Mouse (Mus musculus) kidney, postnatal 10 days (tissue): ENCODE results near the gene Il5.
A peak's percentile ranks its signal among the peaks of the same experiment; 100 is the strongest.

ENCODE experiments used
- DNase-seq: peaks from one replicate; pipeline ENCODE4 v3.0.0; 2021; ENCODE audit warnings: mixed read lengths

Gene Il5

GRCm38 (mm10) chr11:53745260-53745659 is 24.7 kb downstream of the Il5 start:
- DNase-seq = no peak

DNA sequence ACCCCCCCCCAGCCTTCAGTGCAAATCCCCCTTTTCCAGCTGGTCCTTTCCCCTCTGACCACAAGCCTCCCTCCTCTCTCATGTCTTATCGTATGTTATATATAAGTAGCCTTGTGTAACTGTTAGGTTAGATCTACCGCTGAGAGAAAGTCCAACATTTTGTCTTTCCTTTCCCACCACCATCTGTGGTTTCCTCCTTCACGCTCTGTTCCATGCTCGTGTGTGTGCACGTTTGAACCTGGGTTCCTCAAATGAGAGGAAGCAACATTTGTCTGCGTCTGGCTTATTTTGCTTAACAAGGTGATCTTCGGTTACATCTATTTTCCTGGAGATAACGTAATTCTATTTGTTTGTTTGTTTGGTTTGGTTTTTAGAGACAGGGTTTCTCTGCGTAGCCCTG is 27.4 kb downstream of the Il5 start:
- no peak for DNase-seq

- DNase-seq = no peak
Measured at GRCm38 (mm10) chr11:53748614-53749013, 28.0 kb downstream of the Il5 start.

- DNase-seq = no peak
Measured at GRCm38 (mm10) chr11:53749306-53749705, 28.7 kb downstream of the Il5 start.

GRCm38 (mm10) chr11:53749716-53750352 is 29.2 kb downstream of the Il5 start:
- DNase-seq = no peak

DNA sequence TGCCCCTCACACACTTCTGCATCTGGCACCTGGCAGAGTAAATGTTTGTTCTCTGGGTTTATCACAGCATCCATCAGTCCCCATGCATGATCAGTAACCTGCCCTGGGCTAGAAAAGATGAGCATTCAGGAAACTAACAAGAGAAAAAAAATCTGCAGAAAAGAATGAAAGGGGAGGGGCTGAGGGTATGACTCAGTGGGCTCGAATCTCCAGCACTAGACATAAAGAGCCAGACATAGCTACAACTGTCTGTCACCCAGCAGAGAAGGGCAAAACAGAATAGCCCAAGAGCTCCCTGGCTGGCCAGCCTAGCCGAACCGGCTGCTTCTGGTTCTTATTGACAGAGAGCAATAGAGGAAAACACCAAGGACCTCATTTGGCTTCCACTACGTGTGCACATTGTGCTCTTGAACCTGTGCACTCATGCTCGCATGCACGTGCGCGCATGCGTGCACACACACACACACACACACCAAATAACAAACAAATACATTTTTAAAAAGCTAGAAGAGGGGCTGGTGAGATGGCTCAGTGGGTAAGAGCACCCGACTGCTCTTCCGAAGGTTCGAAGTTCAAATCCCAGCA is 34.5 kb downstream of the Il5 start:
- no peak for DNase-seq

DNA sequence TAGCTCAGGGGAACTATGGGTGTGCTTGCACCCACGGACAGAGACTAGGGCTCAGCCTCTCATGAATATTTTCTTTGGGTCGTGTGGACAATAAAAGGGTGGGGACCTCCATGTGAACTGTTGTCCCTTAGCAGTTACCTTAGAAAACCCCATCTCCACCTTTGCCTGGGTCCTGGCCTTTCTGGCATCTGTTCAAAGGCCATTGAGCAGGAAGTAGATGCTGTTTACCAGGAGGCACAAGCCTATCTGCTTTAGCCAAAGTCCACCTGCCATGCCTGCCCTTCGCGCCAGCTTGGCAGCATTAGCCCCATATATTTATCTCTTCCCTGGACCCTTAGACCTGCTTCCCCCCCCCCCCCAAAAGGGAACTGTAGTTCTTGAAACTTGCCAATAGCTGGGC is 37.0 kb downstream of the Il5 start:
- DNase-seq = peak; percentile 25

- peak; percentile 16 for DNase-seq
Measured at GRCm38 (mm10) chr11:53758033-53758432, 37.4 kb downstream of the Il5 start.

DNA sequence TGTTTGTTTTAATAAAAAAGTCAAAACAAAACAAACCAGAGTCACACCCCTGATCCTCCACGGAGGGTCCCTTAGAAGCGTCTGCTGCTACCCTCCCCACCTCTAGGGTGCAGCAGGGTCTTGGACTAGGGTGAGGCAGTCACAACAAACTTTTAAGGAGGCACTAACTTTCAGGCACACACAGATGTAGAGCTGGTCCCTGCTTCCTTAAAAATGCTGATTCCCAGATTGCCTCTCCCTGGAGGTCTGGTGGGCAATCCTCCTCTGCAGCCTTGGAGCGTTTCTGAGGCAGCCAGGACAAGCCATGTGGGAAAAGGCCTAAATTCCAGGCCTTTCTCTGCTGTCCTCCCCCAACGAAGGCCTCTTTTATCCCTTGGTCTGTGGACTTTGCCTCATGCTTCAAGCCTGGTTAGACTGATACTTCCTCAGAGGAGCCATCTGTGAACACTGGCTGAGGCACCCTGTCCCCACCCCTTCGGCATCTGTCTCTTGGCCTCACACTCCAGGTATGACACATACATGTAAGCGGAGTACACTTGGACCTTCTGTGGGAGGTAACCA is 38.3 kb downstream of the Il5 start:
- peak; percentile 53 for DNase-seq

DNA sequence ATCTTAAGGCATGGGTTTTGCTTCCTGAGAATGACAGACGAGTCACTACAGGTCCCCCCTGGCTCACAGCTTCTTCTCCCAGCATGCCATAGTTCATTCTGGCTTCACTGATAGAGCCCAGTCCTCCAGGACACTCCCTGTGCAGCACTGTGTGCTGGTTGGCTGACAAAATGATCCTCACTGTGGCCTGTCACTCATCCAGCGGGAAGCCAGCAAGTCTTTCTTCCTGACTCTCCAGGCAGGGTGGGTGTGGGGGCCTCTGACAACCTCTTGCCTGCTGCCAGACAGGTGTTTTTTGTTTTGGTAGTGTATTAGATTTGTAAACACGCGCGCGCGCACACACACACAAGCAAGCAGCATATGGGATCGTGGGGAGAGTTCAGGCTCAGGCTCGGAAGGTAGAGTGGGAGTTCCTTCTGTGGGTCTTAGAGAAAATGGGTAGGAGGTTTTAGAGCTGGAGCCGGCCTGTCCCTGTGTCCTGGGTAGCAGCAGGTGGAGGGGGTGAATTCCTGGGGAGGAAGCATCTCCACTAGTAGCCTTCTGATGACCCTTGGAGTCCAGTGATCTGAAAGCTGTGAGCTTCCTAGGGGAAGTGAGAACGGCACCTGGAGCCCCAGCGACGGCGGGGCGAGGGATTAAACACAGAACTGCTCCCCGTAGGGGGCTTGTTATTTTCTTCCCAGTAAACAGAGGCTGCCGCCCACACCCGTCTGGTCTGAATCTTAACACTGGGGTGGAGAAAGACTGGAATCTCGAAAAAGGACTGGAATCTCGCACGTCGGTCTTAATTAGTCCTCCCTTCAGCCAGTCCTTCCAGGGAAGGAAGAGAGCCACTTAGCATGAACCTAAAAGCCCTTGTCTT is 39.2 kb downstream of the Il5 start:
- DNase-seq = peak; percentile 32

DNA sequence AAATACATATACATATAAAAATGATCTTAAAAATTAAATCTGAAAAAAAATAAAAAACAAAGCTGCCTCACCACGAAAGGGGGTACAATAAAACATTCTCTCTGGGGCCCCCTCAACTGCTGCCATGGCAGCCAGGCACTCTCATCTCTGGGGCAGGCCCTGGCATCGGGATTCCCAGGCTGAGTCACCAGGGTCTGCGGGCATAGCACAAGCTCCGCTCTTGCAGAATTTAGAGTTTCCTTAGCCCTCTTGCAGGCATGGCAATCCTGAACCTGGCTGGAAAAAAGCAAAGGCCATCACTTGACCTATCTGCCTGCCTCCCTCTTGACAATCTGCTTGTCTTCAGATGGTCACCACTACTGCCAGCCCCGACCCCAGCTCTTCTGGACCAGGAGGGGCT is 40.7 kb downstream of the Il5 start:
- no peak for DNase-seq

GRCm38 (mm10) chr11:53761822-53762221 is 41.2 kb downstream of the Il5 start:
- DNase-seq = peak; percentile 93

DNA sequence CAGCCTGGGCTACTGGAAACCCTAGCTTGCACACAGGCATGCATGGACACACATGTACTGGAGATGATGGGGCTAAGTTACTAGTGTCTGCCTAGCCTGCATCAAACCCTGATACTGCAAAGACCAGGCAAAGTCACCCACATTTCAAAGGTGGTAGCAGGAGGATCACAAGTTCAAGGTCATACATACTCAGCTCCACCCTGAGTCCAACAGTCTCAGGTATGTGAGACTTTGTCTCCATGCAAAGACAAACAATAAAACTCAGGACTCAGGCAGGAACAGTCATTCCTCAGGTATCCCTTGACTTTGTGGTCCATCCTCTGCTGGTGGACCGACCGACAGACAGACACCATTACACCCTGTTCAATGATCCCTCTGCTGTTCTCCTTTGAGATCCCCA is 41.8 kb downstream of the Il5 start:
- DNase-seq = no peak

DNA sequence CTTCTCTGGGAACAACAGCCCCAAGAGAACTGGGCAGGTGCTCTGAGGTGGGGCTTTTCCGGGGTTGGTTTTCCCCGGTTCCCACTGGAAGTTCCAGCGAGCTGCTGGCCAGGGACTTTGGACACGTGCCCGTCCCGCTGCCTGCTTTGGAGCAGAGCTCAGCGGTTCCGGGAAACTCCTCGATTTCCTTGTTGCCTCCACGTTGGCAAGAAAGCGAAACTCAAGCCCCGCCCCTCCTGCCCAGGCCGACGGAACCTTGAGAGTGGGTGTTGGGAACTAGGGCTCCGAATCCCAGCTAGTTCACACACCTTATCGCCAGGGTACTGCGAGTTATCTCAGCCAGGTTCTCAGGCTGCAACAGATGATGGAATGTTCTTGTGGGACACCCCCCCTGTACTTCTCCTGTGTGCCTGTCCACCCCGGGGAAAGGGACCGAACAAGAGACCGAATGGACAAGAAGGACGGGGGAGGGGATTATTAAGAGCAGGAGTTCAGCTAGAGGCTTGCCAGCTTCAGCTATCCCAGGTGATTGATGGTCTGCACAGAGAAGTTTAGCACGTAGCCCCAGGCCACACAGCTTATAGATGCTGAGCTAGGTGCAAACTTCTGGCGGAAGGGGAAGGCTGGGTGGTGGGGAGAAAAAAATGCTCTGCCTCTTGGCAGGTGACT is 42.4 kb downstream of the Il5 start:
- peak; percentile 96 for DNase-seq

DNA sequence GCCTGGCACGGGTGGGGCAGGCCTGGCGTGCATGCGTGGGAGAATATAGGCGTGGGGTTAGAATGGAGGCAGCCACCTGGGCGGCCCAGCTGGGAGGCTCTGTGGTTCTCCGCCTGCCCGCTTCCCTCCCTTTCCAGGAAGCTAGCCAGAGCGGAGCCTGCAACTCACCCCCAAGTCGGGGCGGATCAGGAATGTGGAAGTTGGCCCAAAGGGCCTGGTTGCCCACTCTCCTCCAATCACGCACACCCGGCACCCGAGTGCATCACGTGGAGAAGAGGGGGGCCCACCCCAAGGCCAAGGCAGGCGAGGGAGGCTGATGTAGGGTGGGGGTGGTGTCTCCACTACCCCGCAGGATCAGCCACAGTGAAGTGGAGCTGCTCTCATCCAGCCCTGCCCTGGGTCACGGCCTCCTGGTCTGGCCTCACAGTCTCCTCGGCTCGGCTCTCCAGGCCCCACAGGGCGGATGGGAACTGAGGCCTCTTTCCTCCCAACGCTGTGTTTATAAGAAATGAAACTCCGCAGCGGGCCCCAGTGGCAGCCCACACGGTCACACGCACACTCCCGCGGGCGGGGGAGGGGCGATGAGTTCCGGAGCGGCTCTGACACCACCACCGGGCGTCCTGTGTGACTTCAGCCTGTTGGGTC is 43.0 kb downstream of the Il5 start:
- DNase-seq = peak; percentile 95

GRCm38 (mm10) chr11:53764581-53764980 is 44.0 kb downstream of the Il5 start:
- DNase-seq = no peak

DNA sequence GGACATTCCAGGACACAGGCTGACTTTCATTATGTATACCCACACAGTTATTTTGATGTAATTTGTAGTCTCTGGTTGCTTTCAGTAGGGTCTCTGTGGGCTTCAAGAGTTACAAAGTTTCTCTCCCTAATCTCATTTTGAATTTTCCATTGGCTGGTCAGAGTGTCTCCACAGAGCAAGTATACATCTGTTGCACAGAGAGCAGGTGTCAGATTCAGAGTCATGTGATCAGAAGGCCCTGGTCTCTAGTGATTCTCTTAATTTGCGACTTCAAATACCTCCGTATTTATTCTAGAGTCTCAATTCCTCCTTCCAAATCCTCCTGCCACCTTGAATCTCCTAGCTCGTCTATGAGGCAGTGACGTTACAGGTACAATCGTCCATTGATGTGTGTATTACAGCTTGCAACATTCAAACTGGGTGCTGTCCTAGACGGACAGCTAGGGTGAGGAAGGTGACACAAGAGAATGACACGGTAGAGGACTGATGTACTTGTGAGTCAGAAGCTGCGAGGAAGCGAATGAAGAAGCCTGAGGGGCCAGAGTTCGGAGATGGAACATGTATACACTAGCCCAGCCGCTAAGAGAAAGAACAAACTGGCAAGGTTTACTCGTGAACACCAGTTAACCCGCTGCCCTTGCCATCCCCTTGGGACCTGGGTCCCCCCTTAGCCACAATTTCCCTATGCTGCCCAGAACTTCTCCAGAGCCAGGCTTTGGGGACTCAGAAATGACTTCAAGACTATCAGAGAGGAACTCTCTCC is 48.0 kb downstream of the Il5 start:
- DNase-seq = no peak

DNA sequence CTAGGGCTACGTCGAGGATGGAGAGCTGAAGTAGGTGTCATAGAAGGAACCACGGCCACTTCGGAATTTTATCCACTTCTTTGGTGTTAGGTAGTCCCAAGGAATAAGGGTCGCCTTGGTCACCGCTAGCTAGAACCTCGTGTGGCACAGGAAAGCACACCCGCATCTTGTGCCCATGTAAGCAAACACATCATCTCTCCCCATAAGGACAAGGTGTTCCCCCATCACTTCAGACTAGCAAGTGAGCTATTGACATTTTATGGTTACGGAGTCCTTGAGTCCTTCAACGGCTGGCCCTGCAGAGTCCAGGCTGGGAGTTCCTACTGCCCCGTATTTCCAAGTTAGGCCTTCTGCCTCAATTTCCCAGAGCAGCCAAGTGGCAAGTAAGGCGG is 48.6 kb downstream of the Il5 start:
- DNase-seq = no peak

DNA sequence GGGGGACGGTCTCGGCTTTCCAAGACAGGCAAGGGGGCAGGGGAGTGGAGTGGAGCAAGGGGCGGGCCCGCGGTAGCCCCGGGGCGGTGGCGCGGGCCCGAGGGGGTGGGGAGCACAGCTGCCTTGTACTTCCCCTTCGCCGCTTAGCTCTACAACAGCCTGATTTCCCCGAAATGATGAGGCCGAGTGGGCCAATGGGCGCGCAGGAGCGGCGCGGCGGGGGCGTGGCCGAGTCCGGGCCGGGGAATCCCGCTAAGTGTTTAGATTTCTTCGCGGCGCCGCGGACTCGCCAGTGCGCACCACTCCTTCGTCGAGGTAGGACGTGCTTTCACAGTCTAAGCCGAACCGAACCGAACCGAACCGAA is 49.1 kb downstream of the Il5 start, which contains the start of gene Irf1:
Gene Irf1 (plus strand): TSS at position 255 of the 365 bp plus-strand sequence.
- peak; percentile 96 for DNase-seq

DNA sequence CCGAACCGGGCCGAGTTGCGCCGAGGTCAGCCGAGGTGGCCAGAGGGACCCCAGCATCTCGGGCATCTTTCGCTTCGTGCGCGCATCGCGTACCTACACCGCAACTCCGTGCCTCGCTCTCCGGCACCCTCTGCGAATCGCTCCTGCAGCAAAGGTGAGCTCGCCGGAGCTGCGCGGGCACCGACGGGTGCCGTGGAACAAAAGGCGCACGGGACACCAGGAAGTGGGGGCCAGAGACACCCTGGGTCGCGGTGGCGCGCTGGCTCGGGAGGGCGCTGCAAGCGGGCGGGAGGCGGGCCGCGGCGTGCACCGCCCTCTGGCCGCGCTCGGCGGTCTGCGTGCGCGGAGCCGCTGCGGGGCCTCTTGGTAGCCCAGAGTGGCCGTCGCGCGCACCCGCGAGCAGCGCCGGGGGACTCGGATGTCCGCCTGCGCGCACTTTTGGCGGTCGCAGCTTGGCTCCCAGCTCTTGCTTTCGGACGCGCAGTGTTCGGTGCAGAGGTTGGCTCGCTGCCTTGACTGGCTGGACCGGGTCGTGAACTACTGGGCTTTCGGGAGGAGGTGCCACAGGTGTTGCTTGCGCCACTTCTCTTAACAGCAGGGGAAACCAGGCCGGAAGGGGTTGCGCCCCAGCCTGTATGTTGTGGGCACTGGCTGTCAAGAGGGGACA is 49.7 kb downstream of the Il5 start:
- peak; percentile 89 for DNase-seq
